Mouse (Mus musculus): ENCODE results near the gene Dock4. TPM values are rescaled to one million over a fixed set of nuclear protein-coding genes. Genes with fewer than 3 reads are reported as not detected.
A peak's percentile ranks its signal among the peaks of the same experiment; 100 is the strongest.

The Dock4 gene
- polyA plus RNA-seq, 1 experiment = 41.2 TPM

DNA sequence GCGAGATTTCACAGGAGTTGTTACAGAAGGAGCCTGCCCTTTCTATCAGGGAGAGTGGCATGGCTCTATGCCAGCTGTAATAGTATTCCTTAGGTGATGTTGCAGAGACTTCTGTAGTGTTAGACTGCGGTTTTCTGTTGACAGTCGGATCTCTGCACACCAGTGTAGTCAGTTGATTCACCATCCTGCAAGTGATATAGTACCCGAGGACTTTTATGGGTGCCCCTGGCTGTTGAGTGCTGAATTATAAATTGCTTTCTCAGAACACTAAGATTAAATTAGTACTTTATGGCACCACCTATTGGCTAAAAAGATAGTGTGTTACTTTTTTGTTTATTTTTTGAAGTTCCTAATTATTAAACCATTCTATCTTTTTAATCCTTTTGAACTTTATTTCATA lies 234.0 kb downstream of the Dock4 start:
- TF ChIP-seq CTCF (IDR thresholded peaks at IDR 0.05; ENCODE audit: extremely low read depth, insufficient read depth, low read length) = no peak
- TF ChIP-seq POLR2A (IDR thresholded peaks at IDR 0.05; ENCODE audit: extremely low read depth, insufficient read depth, low read length) = no peak
- H3K27ac ChIP-seq (ENCODE audit: insufficient read depth, low read length) = no peak overlapping the region
- no peaks in the 10 kb centered on the region for H3K4me1 ChIP-seq (ENCODE audit: control insufficient read depth, insufficient read depth, low read length)
- no peak overlapping the region for H3K4me3 ChIP-seq (ENCODE audit: insufficient read depth, low read length)

DNA sequence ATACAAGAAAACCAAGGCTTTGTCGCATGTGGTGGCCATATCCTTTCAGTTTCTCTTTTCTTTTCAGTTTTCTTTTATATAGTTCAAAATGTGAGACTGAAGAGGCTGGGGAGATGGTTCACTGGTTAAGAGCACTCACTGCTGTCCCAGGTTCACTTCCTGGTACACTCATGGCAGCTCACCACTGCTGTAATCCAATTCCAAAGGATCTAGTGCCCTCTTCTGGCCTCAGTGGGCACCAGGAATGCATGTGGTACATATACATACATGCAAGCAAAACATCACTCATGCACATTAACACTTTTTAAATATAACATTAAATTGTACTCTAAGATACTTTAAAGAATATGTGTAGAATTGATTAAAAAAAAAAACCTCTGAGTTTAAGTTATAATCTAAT lies 234.8 kb downstream of the Dock4 start:
- TF ChIP-seq CTCF (IDR thresholded peaks at IDR 0.05; ENCODE audit: extremely low read depth, insufficient read depth, low read length) (0 out of 2 replicates have a peak, but pooled peaks have one; percentile 42), POLR2A (IDR thresholded peaks at IDR 0.05; ENCODE audit: extremely low read depth, insufficient read depth, low read length) (no peak)
- Histone ChIP-seq H3K27ac (ENCODE audit: insufficient read depth, low read length) (no peak overlapping the region), H3K4me3 (ENCODE audit: insufficient read depth, low read length) (no peak overlapping the region), H3K4me1 (ENCODE audit: control insufficient read depth, insufficient read depth, low read length) (no peaks in the 10 kb centered on the region)

DNA sequence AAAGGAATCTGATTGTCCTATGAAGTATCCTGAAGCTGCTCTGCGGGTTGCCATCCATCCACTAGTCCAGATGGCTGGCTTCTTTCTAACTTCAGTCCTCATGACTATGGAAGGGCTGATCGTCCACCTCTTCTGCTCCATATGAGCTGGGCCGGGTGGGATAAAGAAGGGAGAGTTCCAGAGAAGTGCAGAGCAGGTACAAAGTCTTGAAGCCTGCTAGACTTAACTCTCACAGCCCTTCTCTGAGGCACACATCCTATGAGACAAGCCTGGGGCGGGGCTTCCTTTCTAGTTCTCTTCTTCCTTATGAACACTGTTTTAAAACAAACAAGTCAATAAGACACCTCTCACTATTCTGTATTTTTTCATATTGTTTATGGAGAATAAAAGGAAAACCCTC lies 245.7 kb downstream of the Dock4 start:
- Histone ChIP-seq H3K4me3 (ENCODE audit: insufficient read depth, low read length) (no peak overlapping the region), H3K27ac (ENCODE audit: insufficient read depth, low read length) (no peak overlapping the region), H3K4me1 (ENCODE audit: control insufficient read depth, insufficient read depth, low read length) (peaks cover 3% of the 10 kb centered on the region; the same call in 1 of the 2 replicates)
- no peak for TF ChIP-seq POLR2A (IDR thresholded peaks at IDR 0.05; ENCODE audit: extremely low read depth, insufficient read depth, low read length)
- no peak for TF ChIP-seq CTCF (IDR thresholded peaks at IDR 0.05; ENCODE audit: extremely low read depth, insufficient read depth, low read length)

DNA sequence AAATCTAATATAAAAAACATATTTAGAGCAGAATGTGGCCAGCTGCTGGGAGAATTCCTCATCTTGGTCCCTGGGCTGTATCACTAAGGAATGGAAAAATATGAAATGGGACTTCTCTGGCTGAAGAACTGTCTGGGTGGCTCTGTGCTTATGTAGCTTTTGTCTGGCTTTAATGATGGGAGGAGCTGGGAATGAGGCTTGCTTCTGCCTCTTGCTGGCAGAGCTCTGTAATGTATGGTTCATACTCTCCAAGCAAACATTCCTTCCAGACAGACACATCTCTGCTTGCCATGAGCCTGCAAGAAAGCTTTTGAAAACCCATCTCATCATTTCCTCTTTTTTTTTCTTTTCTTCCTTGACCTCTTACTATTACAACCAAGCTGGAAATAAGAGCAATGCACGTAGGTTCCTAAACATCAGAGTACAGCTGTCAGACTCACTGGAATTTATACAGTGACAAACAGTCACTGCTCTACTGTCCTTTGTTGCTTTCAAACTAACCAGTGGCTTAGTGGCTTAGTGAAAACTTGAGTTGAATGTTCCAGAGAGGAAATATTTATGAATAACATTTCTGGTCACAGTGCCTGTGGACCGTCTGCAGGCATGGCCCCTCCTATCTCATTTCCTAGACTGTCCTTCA lies 248.4 kb downstream of the Dock4 start:
- Histone ChIP-seq H3K4me3 (ENCODE audit: insufficient read depth, low read length) (no peak overlapping the region), H3K4me1 (ENCODE audit: control insufficient read depth, insufficient read depth, low read length) (peaks cover 3% of the 10 kb centered on the region; the same call in 1 of the 2 replicates), H3K27ac (ENCODE audit: insufficient read depth, low read length) (no peak overlapping the region)
- TF ChIP-seq CTCF (IDR thresholded peaks at IDR 0.05; ENCODE audit: extremely low read depth, insufficient read depth, low read length) (no peak), POLR2A (IDR thresholded peaks at IDR 0.05; ENCODE audit: extremely low read depth, insufficient read depth, low read length) (no peak)

DNA sequence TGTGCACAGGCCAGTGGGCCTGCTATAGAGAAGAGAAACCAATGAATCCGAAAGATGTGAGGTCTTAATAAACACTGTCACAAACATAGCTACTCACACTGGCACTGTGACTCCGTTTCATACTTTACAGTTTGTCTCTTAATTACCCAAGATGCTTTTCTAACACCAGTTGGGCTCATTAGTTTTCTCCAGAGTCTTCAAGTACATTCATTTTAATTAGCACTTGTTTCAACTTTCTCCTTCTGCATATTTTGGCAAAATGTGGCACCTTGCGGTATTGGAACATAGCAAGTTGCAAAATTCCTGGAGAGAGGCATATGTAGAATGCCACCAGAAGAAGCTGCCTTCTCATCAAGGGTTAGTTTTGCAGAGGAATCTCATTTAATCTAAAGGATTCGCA lies 252.6 kb downstream of the Dock4 start:
- H3K27ac ChIP-seq (ENCODE audit: insufficient read depth, low read length) = no peak overlapping the region
- no peak overlapping the region for H3K4me3 ChIP-seq (ENCODE audit: insufficient read depth, low read length)
- TF ChIP-seq POLR2A (IDR thresholded peaks at IDR 0.05; ENCODE audit: extremely low read depth, insufficient read depth, low read length) (no peak), CTCF (IDR thresholded peaks at IDR 0.05; ENCODE audit: extremely low read depth, insufficient read depth, low read length) (no peak)
- H3K4me1 ChIP-seq (ENCODE audit: control insufficient read depth, insufficient read depth, low read length) = peaks cover 3% of the 10 kb centered on the region; the same call in 1 of the 2 replicates

DNA sequence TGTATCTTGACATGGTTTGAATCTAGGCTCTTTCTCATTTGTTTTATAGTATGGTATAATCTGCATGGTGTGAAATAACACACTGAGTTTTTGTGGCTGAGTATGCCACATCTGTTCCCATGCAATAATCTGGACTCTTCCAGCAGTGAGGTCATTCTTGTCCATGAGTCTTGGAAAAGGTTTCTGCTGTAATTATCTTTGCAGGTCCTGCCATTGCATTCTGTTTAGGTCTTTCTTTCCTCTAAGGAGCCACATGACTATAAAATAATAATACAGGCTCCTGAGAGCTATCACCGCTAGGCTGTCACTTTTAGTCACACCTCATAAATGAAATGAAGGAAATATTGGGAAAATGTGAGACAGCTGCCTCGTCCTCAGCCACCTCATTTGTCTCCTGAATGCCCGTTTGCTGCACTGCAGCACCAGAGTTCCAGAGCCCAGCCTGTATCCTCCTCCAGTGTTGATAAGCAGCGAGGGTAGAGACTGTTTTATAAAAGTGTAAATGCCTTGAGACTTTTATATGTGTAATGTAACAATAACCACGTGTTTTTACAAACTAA lies 256.6 kb downstream of the Dock4 start:
- Histone ChIP-seq H3K4me1 (ENCODE audit: control insufficient read depth, insufficient read depth, low read length) (no peaks in the 10 kb centered on the region), H3K4me3 (ENCODE audit: insufficient read depth, low read length) (no peak overlapping the region), H3K27ac (ENCODE audit: insufficient read depth, low read length) (no peak overlapping the region)
- no peak for TF ChIP-seq CTCF (IDR thresholded peaks at IDR 0.05; ENCODE audit: extremely low read depth, insufficient read depth, low read length)

DNA sequence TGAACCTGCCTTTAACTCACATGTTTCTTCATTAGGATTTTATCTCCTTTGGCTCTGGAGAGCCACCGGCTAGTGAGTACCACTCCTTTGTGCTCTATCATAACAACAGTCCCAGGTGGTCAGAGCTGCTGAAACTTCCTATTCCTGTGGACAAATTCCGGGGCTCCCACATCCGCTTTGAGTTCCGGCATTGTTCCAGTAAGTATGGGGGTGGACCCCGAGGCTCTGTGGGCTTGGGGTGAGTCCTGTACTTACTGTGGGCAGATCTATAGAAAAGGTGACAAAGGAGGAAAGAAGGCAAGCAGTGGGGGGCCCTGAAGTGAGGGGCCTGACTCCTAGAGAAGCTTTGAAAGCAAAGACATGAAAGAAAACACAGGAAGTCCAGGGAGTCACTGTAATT lies 258.5 kb downstream of the Dock4 start:
- Histone ChIP-seq H3K4me3 (ENCODE audit: insufficient read depth, low read length) (no peak overlapping the region), H3K27ac (ENCODE audit: insufficient read depth, low read length) (no peak overlapping the region), H3K4me1 (ENCODE audit: control insufficient read depth, insufficient read depth, low read length) (no peaks in the 10 kb centered on the region)
- TF ChIP-seq CTCF (IDR thresholded peaks at IDR 0.05; ENCODE audit: extremely low read depth, insufficient read depth, low read length) (no peak), POLR2A (IDR thresholded peaks at IDR 0.05; ENCODE audit: extremely low read depth, insufficient read depth, low read length) (no peak)

DNA sequence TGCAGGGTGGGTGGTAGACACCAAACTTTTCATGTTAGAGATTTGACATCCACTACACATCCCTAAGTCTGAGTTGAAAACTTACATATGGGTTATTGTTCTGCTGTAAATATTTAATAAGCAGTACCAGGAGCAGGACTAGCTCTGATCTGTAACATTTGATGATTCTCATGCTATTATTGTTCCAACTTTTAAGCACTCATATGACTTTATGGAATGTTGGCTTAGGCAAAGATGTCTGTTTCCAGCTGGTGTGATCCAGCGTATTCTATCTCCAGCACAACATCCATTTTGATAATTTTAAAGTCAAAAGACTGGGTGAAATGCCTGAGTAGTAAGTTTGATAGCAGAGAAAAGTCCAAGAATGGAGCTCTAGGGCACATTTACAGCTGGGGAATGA lies 261.4 kb downstream of the Dock4 start:
- Histone ChIP-seq H3K4me3 (ENCODE audit: insufficient read depth, low read length) (no peak overlapping the region), H3K27ac (ENCODE audit: insufficient read depth, low read length) (no peak overlapping the region), H3K4me1 (ENCODE audit: control insufficient read depth, insufficient read depth, low read length) (no peaks in the 10 kb centered on the region)
- no peak for TF ChIP-seq CTCF (IDR thresholded peaks at IDR 0.05; ENCODE audit: extremely low read depth, insufficient read depth, low read length)
- no peak for TF ChIP-seq POLR2A (IDR thresholded peaks at IDR 0.05; ENCODE audit: extremely low read depth, insufficient read depth, low read length)

DNA sequence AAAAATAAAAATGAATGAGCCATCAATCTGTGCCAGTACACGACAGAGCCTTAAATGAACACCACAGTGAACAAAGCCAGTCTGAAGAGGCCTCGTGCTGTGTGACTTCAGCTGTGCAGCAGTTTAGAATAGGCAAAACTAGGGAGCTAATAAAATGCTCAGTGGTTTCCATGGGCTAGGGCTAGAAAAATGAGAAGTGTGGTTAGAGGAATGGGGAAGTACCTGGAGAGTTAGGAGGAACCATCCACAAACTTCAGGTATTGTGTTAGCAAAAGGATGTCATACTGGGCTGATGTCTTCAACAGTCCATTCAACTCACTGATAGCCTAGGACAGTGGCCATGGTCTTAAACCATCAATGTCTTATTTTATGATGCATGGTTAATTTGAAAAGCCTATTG lies 263.3 kb downstream of the Dock4 start:
- TF ChIP-seq POLR2A (IDR thresholded peaks at IDR 0.05; ENCODE audit: extremely low read depth, insufficient read depth, low read length) (no peak), CTCF (IDR thresholded peaks at IDR 0.05; ENCODE audit: extremely low read depth, insufficient read depth, low read length) (no peak)
- H3K4me3 ChIP-seq (ENCODE audit: insufficient read depth, low read length) = no peak overlapping the region
- H3K4me1 ChIP-seq (ENCODE audit: control insufficient read depth, insufficient read depth, low read length) = no peaks in the 10 kb centered on the region
- H3K27ac ChIP-seq (ENCODE audit: insufficient read depth, low read length) = no peak overlapping the region

DNA sequence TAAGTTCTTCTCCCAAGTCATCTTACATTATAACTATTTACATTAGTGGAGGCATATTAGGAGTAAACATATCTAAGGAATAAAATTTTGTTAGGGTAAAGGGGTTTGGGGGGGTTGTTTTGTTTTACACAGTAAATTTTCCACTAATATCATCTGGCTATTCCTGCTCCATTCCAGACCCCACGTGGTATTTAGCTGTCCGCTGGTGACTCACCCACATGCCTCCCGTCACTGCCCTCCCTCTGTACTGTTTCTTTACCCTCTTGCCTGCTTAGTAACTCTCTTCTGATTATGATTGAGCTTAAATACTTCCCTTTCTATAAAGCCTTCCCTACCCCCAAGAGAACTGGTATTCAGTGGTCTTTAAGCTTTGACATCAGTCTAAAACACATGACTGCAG lies 266.5 kb downstream of the Dock4 start:
- Histone ChIP-seq H3K27ac (ENCODE audit: insufficient read depth, low read length) (no peak overlapping the region), H3K4me3 (ENCODE audit: insufficient read depth, low read length) (no peak overlapping the region), H3K4me1 (ENCODE audit: control insufficient read depth, insufficient read depth, low read length) (no peaks in the 10 kb centered on the region)
- TF ChIP-seq CTCF (IDR thresholded peaks at IDR 0.05; ENCODE audit: extremely low read depth, insufficient read depth, low read length) = no peak
- TF ChIP-seq POLR2A (IDR thresholded peaks at IDR 0.05; ENCODE audit: extremely low read depth, insufficient read depth, low read length) = no peak

All from cortical plate, adult 2 months (tissue).